Comparison of ENCODE assay signal across 25 mouse cellular contexts in the genomic region with DNA sequence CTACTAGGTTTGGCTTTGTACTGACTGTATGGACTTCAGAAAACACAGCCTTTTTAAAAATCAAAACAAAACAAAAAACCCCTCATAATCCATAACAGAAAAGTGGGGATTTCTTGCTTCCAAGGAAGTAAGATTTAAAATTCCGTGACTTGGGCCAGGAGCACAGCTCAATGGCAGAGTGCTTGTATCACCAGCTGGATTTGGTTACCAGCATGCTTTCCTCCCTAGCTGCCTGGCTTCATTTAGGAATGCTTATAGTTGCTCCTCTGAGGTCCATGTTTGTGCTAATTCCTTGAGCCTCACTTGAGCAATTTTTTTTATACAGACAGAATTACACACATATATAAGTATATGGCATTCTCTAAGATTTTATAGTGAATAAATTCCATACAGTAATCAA.
DNase-seq lines count a peak whose midpoint lies in the region; ATAC-seq and TF ChIP-seq lines count a peak whose summit lies in the region.
"Had no signal": no experiment of that assay in that cellular context is flagged by ENCODE, and none has a peak within 500 bp of the region (broad histone marks: within the 10 kb centered on the region; RNA-seq: fewer than 3 reads in every experiment).

No protein-coding gene starts in this region.

- 16% methylated on average over 1 of the region's 1 CpGs for WGBS in limb, embryonic 14.5 days
- WGBS in limb, embryonic 10.5 days: 53% methylated on average over 1 of the region's 1 CpGs
- WGBS in embryonic facial prominence, embryonic 13.5 days: 21% methylated on average over 1 of the region's 1 CpGs
- 56% methylated on average over 1 of the region's 1 CpGs for WGBS in kidney, embryonic 14.5 days

- no peaks in the 10 kb centered on the region for H3K36me3 ChIP-seq in limb, embryonic 14.5 days (ENCODE audit: control insufficient read depth, insufficient read depth, low read length)
- no peaks in the 10 kb centered on the region for H3K36me3 ChIP-seq in limb, embryonic 10.5 days
- H3K36me3 ChIP-seq in embryonic facial prominence, embryonic 13.5 days: no peaks in the 10 kb centered on the region
- no peaks in the 10 kb centered on the region for H3K36me3 ChIP-seq in kidney, embryonic 14.5 days (ENCODE audit: control insufficient read depth, insufficient read depth, low read length)
- H3K36me3 ChIP-seq: embryonic facial prominence, embryonic 15.5 days; hindbrain, embryonic 10.5 days; hindbrain, embryonic 13.5 days; intestine, embryonic 15.5 days had no signal

- no peaks in the 10 kb centered on the region for H3K27me3 ChIP-seq in limb, embryonic 14.5 days (ENCODE audit: control insufficient read depth, insufficient read depth, low read length)
- H3K27me3 ChIP-seq in limb, embryonic 10.5 days (ENCODE audit: low read depth, poor library complexity, severe bottlenecking): no peaks in the 10 kb centered on the region
- H3K27me3 ChIP-seq in embryonic facial prominence, embryonic 13.5 days: no peaks in the 10 kb centered on the region
- no peaks in the 10 kb centered on the region for H3K27me3 ChIP-seq in kidney, embryonic 14.5 days (ENCODE audit: control insufficient read depth, insufficient read depth, low read length)
- H3K27me3 ChIP-seq: embryonic facial prominence, embryonic 15.5 days; hindbrain, embryonic 13.5 days; intestine, embryonic 15.5 days had no signal

- no peak for ATAC-seq in limb, embryonic 14.5 days (ENCODE audit: low FRiP score, low read depth)
- ATAC-seq in embryonic facial prominence, embryonic 13.5 days (ENCODE audit: insufficient number of reproducible peaks, insufficient read depth, low FRiP score, low TSS enrichment, low read depth): no peak
- ATAC-seq in kidney, embryonic 14.5 days (ENCODE audit: low FRiP score, low TSS enrichment): no peak
- ATAC-seq: activated CD4-positive, CD25-positive, alpha-beta regulatory T cell, adult 4 months; forebrain, embryonic 14.5 days; forebrain, postnatal 0 days; hindbrain, embryonic 16.5 days; intestine, embryonic 15.5 days had no signal

- H3K4me1 ChIP-seq in limb, embryonic 14.5 days (ENCODE audit: control insufficient read depth, insufficient read depth, low read length): no peaks in the 10 kb centered on the region
- no peaks in the 10 kb centered on the region for H3K4me1 ChIP-seq in limb, embryonic 10.5 days
- 0 out of 2 replicates have a peak, but pooled peaks cover 10% of the 10 kb centered on the region for H3K4me1 ChIP-seq in embryonic facial prominence, embryonic 13.5 days
- no peaks in the 10 kb centered on the region for H3K4me1 ChIP-seq in kidney, embryonic 14.5 days (ENCODE audit: control insufficient read depth, insufficient read depth, low read length)
- H3K4me1 ChIP-seq: embryonic facial prominence, embryonic 15.5 days; hindbrain, embryonic 10.5 days; hindbrain, embryonic 13.5 days; intestine, embryonic 15.5 days had no signal

- H3K4me2 ChIP-seq in limb, embryonic 14.5 days (replicated peaks; ENCODE audit: low read depth, low read length, severe bottlenecking): no peak overlapping the region
- no peak overlapping the region for H3K4me2 ChIP-seq in embryonic facial prominence, embryonic 13.5 days
- no peak overlapping the region for H3K4me2 ChIP-seq in kidney, embryonic 14.5 days (replicated peaks; ENCODE audit: low read depth, low read length)
- H3K4me2 ChIP-seq: embryonic facial prominence, embryonic 15.5 days; heart, embryonic 11.5 days; hindbrain, embryonic 13.5 days; intestine, embryonic 15.5 days had no signal

- H3K9ac ChIP-seq in limb, embryonic 14.5 days (ENCODE audit: low read depth, low read length, severe bottlenecking): no peak overlapping the region
- H3K9ac ChIP-seq in embryonic facial prominence, embryonic 13.5 days: no peak overlapping the region
- H3K9ac ChIP-seq in kidney, embryonic 14.5 days (ENCODE audit: low read depth, low read length): no peak overlapping the region
- H3K9ac ChIP-seq: embryonic facial prominence, embryonic 15.5 days; forebrain, postnatal 0 days; hindbrain, embryonic 13.5 days; intestine, embryonic 15.5 days had no signal

- DNase-seq in embryo, embryonic 10 days (ENCODE audit: low spot score): peak; percentile 14
- DNase-seq in embryo, embryonic 9.5 days (ENCODE audit: extremely low spot score): no peak
- DNase-seq in limb, embryonic 14.5 days (ENCODE audit: low spot score): peak; percentile 34
- DNase-seq in limb, embryonic 10.5 days (ENCODE audit: low spot score): no peak
- DNase-seq in right cerebral cortex, postnatal 10 days (ENCODE audit: low spot score in 2 of 2): no peak
- DNase-seq: adrenal gland, adult 8-10 months; adrenal gland, postnatal 25 days; cerebellum, adult 11-12 months; cerebellum, adult 8-10 months; cerebellum, postnatal 10 days; cerebellum, postnatal 36 days; forebrain, postnatal 0 days; gastrocnemius, postnatal 25 days; heart, adult 2 months; heart, postnatal 36 days had no signal

- no peak overlapping the region for H3K27ac ChIP-seq in limb, embryonic 14.5 days (replicated peaks; ENCODE audit: low read depth, low read length)
- no peak overlapping the region for H3K27ac ChIP-seq in limb, embryonic 10.5 days
- H3K27ac ChIP-seq in embryonic facial prominence, embryonic 13.5 days: peak overlapping the region; percentile 44; the same call in 1 of the 2 replicates
- H3K27ac ChIP-seq in kidney, embryonic 14.5 days (ENCODE audit: low read depth, low read length): no peak overlapping the region
- H3K27ac ChIP-seq: embryonic facial prominence, embryonic 15.5 days; heart, adult 2 months; hindbrain, embryonic 10.5 days; hindbrain, embryonic 13.5 days; intestine, embryonic 15.5 days had no signal

- no peak overlapping the region for H3K4me3 ChIP-seq in limb, embryonic 14.5 days (replicated peaks; ENCODE audit: low read length)
- H3K4me3 ChIP-seq in limb, embryonic 10.5 days: no peak overlapping the region
- no peak overlapping the region for H3K4me3 ChIP-seq in embryonic facial prominence, embryonic 13.5 days
- H3K4me3 ChIP-seq in kidney, embryonic 14.5 days (ENCODE audit: low read length): no peak overlapping the region
- H3K4me3 ChIP-seq: embryonic facial prominence, embryonic 15.5 days; heart, adult 2 months; hindbrain, embryonic 10.5 days; hindbrain, embryonic 13.5 days; intestine, embryonic 15.5 days had no signal

- H3K9me3 ChIP-seq in limb, embryonic 14.5 days (ENCODE audit: control insufficient read depth, low read length): no peaks in the 10 kb centered on the region
- H3K9me3 ChIP-seq in limb, embryonic 10.5 days (replicated peaks): no peaks in the 10 kb centered on the region
- no peaks in the 10 kb centered on the region for H3K9me3 ChIP-seq in embryonic facial prominence, embryonic 13.5 days
- no peaks in the 10 kb centered on the region for H3K9me3 ChIP-seq in kidney, embryonic 14.5 days (ENCODE audit: control insufficient read depth, low read length)
- H3K9me3 ChIP-seq: embryonic facial prominence, embryonic 15.5 days; hindbrain, embryonic 10.5 days; hindbrain, embryonic 13.5 days; intestine, embryonic 15.5 days had no signal

- TF ChIP-seq POLR2A in limb, embryonic 14.5 days (IDR thresholded peaks at IDR 0.05; ENCODE audit: borderline replicate concordance, extremely low read depth, insufficient read depth, insufficient read length): no peak

Comparison
In these comparisons a context has a peak if more than half of its experiments do, and no peak if none do; other contexts are left out.
1. DNase-seq: peak in embryo, embryonic 10 days (single experiment) and limb, embryonic 14.5 days (single experiment); none in embryo, embryonic 9.5 days (single experiment), limb, embryonic 10.5 days (single experiment) and right cerebral cortex, postnatal 10 days (0 of 2).